Mouse (Mus musculus) retina, embryonic 14.5 days (tissue): ENCODE results near the gene Gm21822.
"Not testable (repeated sequence)": the region's sequence is repeated elsewhere in the genome, so short reads cannot be mapped to it uniquely, and the experiment has no call there.

ENCODE experiments used
- DNase-seq: peaks from one replicate; pipeline ENCODE4 v3.0.0-alpha.2; 2015; ENCODE audit warnings: low spot score

The Gm21822 gene

GRCm38 (mm10) chrY:18654182-18654581 lies at the start of gene Gm21822:
Gene Gm21822 (plus strand): TSS chrY:18654482.
- DNase-seq, result not testable (repeated sequence)
